Mouse (Mus musculus) liver, embryonic 13.5 days (tissue): ENCODE data around the gene Mymk. TPM values are rescaled to one million over a fixed set of nuclear protein-coding genes. Genes with fewer than 3 reads are reported as not detected.
A peak's percentile ranks its signal among the peaks of the same experiment; 100 is the strongest.

Experiments
- ATAC-seq: fragments of 200-750 bp; cut with Nextera tagmentation; 2 replicates; pipeline ENCODE4 v1.8.0; 2017; ENCODE audit warnings: low read depth, mild to moderate bottlenecking, moderate number of reproducible peaks, moderate library complexity
- DNase-seq: peaks from one replicate; pipeline ENCODE4 v3.0.0; 2022
- H3K27ac ChIP-seq: fragments of 300-500 bp; sonication (generic); 2 replicates; pipeline ENCODE4 v1.5.1; 2015; ENCODE audit warnings: moderate library complexity, mild to moderate bottlenecking, inconsistent platforms
- H3K27me3 ChIP-seq: fragments of 300-500 bp; sonication (generic); 2 replicates; pipeline ENCODE4 v1.6.1; 2015; ENCODE audit warnings: mild to moderate bottlenecking, inconsistent platforms
- H3K36me3 ChIP-seq: fragments of 300-500 bp; sonication (generic); 2 replicates; pipeline ENCODE4 v1.6.1; 2015; ENCODE audit warnings: mild to moderate bottlenecking, inconsistent platforms
- H3K4me1 ChIP-seq: fragments of 300-500 bp; sonication (generic); replicated peaks from 2 replicates; pipeline ENCODE4 v1.6.1; 2015; ENCODE audit warnings: inconsistent platforms
- H3K4me2 ChIP-seq: fragments of 300-500 bp; sonication (generic); 2 replicates; pipeline ENCODE4 v1.6.1; 2015; ENCODE audit warnings: inconsistent platforms, mild to moderate bottlenecking, moderate library complexity
- H3K4me3 ChIP-seq: fragments of 300-500 bp; sonication (generic); replicated peaks from 2 replicates; pipeline ENCODE4 v1.5.1; 2015; ENCODE audit warnings: mild to moderate bottlenecking, inconsistent platforms
- H3K9ac ChIP-seq: fragments of 300-500 bp; sonication (generic); 2 replicates; pipeline ENCODE4 v1.6.1; 2015; ENCODE audit warnings: mild to moderate bottlenecking, inconsistent platforms
- H3K9me3 ChIP-seq: fragments of 300-500 bp; sonication (generic); replicated peaks from 2 replicates; pipeline ENCODE4 v1.6.1; 2016; ENCODE audit warnings: inconsistent platforms
- WGBS: fragments of 180-500 bp; shearing (Covaris S2); methylation state at CpG from one replicate; pipeline ENCODE4 v1.1.7; 2015; ENCODE audit not compliant: insufficient replicate concordance; 5-methylcytosine and 5-hydroxymethylcytosine counted together
- polyA plus RNA-seq: library from polyadenylated mRNA; unstranded; fragments of >200 nt; fragmentation: Nextera tagmentation; extraction: Ambion mirVana; gene quantifications from 2 replicates; pipeline ENCODE4 v1.2.1, GENCODE M21; 2015

Mymk gene
- polyA plus RNA-seq, 1 experiment from 2014 or later = 0.70 TPM

- no peak overlapping the region for H3K9ac ChIP-seq
- H3K9me3 ChIP-seq = no peaks in the 10 kb centered on the region
- 36% methylated on average over 5 of the region's 5 CpGs for WGBS
- no peaks in the 10 kb centered on the region for H3K27me3 ChIP-seq
- no peaks in the 10 kb centered on the region for H3K4me1 ChIP-seq
- DNase-seq (peak; percentile 47), ATAC-seq (0 out of 2 replicates have a peak, but pooled peaks have one; percentile 37)
- H3K4me3 ChIP-seq = no peak overlapping the region
- no peak overlapping the region for H3K4me2 ChIP-seq
- peaks cover 47% of the 10 kb centered on the region for H3K36me3 ChIP-seq
- no peak overlapping the region for H3K27ac ChIP-seq
These were observed 54.2 kb downstream of the Mymk start for GRCm38 (mm10) chr2:27017802-27018201.

Other genes starting within 250 kb of the Mymk start
- not detected in 2 replicates for gene Abo, start 207.2 kb downstream of the Mymk start, polyA plus RNA-seq
- gene Surf6, start 169.3 kb downstream of the Mymk start, polyA plus RNA-seq = 14.8 and 17.8 TPM in 2 replicates
- gene Med22, start 161.5 kb downstream of the Mymk start, polyA plus RNA-seq = 24.6 and 25.9 TPM in 2 replicates
- 557 and 577 TPM in 2 replicates for gene Rpl7a, start 161.4 kb downstream of the Mymk start, polyA plus RNA-seq
- 36.6 and 41.6 TPM in 2 replicates for gene Surf2, start 155.8 kb downstream of the Mymk start, polyA plus RNA-seq
- gene Surf1, start 155.6 kb downstream of the Mymk start, polyA plus RNA-seq = 39.7 and 43.6 TPM in 2 replicates
- gene Surf4, start 138.3 kb downstream of the Mymk start, polyA plus RNA-seq = 105 and 116 TPM in 2 replicates
- gene Stkld1, start 138.1 kb downstream of the Mymk start, polyA plus RNA-seq = 0.08 and 0.09 TPM in 2 replicates
- 24.8 and 29.7 TPM in 2 replicates for gene Rexo4, start 107.8 kb downstream of the Mymk start, polyA plus RNA-seq
- 1.0 and 1.2 TPM in 2 replicates for gene Adamts13, start 98.8 kb downstream of the Mymk start, polyA plus RNA-seq
- gene Cacfd1, start 62.3 kb downstream of the Mymk start, polyA plus RNA-seq = 12.6 and 13.4 TPM in 2 replicates
- gene Slc2a6, start 44.2 kb downstream of the Mymk start, polyA plus RNA-seq = 0.13 and 0.20 TPM in 2 replicates
- gene Adamtsl2, start 7.2 kb upstream of the Mymk start, polyA plus RNA-seq = 0.64 and 0.65 TPM in 2 replicates
- gene Fam163b, start 70.3 kb upstream of the Mymk start, polyA plus RNA-seq = 0.03 TPM in 1 of 2 replicates, not detected in the other
- gene Dbh, start 93.1 kb upstream of the Mymk start, polyA plus RNA-seq = 0.03 TPM in 2 replicates
- 36.1 and 40.3 TPM in 2 replicates for gene Sardh, start 176.2 kb upstream of the Mymk start, polyA plus RNA-seq